Mouse (Mus musculus) heart, adult 11 months (tissue): ENCODE measurements at regions not wholly inside any gene's neighbourhood (a gene's known extent, or its start where the extent isn't known, plus 50 kb on each side); places are given as distances from the start of the nearest gene placed in this dataset.

Experiments used
- DNase-seq: peaks from one replicate; pipeline ENCODE4 v3.0.0; 2022

- no peak for DNase-seq
Measured at GRCm38 (mm10) chr4:150721619-150722283, 69.8 kb upstream of the Slc45a1 start.

- no peak for DNase-seq
Measured at GRCm38 (mm10) chr4:150717866-150718265, 65.9 kb upstream of the Slc45a1 start.

- DNase-seq: no peak
Measured at GRCm38 (mm10) chr4:150715051-150715450, 63.1 kb upstream of the Slc45a1 start.

- no peak for DNase-seq
Measured at GRCm38 (mm10) chr4:150713291-150713690, 61.3 kb upstream of the Slc45a1 start.

GRCm38 (mm10) chr4:150712856-150713255 is 60.9 kb upstream of the Slc45a1 start:
- DNase-seq: peak; percentile 97

- no peak for DNase-seq
Measured at GRCm38 (mm10) chr4:150711646-150712045, 59.7 kb upstream of the Slc45a1 start.

GRCm38 (mm10) chr4:150709391-150710130 is 57.6 kb upstream of the Slc45a1 start:
- DNase-seq: no peak

- DNase-seq: peak; percentile 92
Measured at GRCm38 (mm10) chr4:150708572-150708984, 56.6 kb upstream of the Slc45a1 start.

GRCm38 (mm10) chr4:150707725-150708571 is 56.0 kb upstream of the Slc45a1 start:
- DNase-seq: peak; percentile 94

- peak; percentile 99 for DNase-seq
Measured at GRCm38 (mm10) chr4:150706793-150707724, 55.1 kb upstream of the Slc45a1 start.

GRCm38 (mm10) chr4:150706291-150706690 is 54.3 kb upstream of the Slc45a1 start:
- no peak for DNase-seq

- DNase-seq: no peak
Measured at GRCm38 (mm10) chr4:150703266-150703665, 51.3 kb upstream of the Slc45a1 start.
